Mouse (Mus musculus) myocyte (in vitro differentiated cells): ENCODE results near the gene Olfr1255.

Experiments
- E2F4 ChIP-seq: IDR thresholded peaks from one replicate; pipeline ENCODE4 v1.6.1; 2011; ENCODE audit warnings: mild to moderate bottlenecking, control low read depth, moderate library complexity; ENCODE audit not compliant: insufficient read depth
- MYOG ChIP-seq, 3 experiments: IDR thresholded peaks; one replicate each; pipeline ENCODE4 v1.6.1; 2011; ENCODE audit warnings: control low read depth in 2 of 3, low read depth in 2 of 3, mild to moderate bottlenecking in 2 of 3; ENCODE audit not compliant: insufficient read length in 2 of 3, control insufficient read depth in 1 of 3, insufficient read depth in 1 of 3
- USF1 ChIP-seq: IDR thresholded peaks from one replicate; pipeline ENCODE4 v1.6.1; 2011; ENCODE audit warnings: low read depth, mild to moderate bottlenecking, control low read depth, moderate library complexity

GRCm38 (mm10) chr2:89848105-89848504 lies 36.3 kb downstream of the Olfr1255 start, which contains the start of gene Olfr48:
- TF ChIP-seq USF1 (no peak), MYOG (IDR thresholded peaks at IDR 0.05; ENCODE audit: control insufficient read depth in 1 of 3, insufficient read depth in 1 of 3, insufficient read length in 2 of 3, low read depth in 2 of 3) (no peak), E2F4 (no peak)
